Mouse (Mus musculus): ENCODE results near the gene Pcbp4.

DNA sequence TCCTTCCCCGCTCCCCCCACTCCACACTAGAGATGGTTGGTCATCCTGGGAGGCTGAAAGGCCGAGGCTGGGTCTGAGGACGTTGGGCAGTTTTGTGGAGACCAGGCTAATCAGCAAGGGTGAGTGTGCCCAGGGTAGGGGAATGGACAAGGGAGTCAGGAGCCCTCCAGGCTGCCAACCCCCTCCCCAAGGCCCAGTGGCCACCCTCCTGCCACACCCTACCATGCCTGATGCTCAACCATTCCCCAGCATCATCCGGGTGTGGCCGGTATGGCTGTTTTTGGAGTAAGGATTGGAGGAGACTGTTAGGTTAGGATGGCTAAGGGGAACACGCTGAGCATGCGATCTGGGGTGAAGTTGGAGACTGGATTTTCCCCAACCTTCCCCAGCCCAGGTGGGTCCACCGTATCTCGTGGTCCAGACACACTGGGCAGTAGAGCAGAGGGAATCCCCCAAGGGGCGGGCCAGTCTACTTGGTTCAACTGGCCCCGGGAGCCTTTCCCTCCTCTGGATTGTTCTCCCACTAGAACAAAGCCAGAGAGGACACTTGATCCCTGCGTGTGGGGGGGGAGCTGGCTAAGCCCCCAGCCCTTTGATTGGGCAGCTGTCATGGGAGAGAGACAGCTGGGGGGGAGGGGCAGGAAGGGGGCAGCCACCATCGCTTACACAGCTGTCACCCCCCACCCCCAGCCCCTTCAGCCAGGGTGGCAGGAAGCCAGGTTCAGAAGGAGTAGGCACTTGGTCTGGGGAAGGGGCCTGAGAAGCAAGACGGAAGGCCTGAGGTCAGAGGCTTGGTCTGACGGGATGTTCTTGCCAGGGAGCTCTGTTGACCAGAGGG, 3.5 kb downstream of the Pcbp4 start:
- no peak for TF ChIP-seq CTCF (IDR thresholded peaks at IDR 0.05; ENCODE audit: low read depth)
- no peak for TF ChIP-seq EP300 (IDR thresholded peaks at IDR 0.05; ENCODE audit: low read depth)
